Mouse (Mus musculus) bone marrow, adult 2 months (tissue): ENCODE measurements around the gene Gm11492.

ENCODE experiments used
- CTCF ChIP-seq: fragments of 200-500 bp; IDR thresholded peaks from 2 replicates; pipeline ENCODE4 v1.5.1; 2011; ENCODE audit warnings: low read length, control low read depth; ENCODE audit not compliant: control insufficient read depth, insufficient read depth
- POLR2A ChIP-seq: fragments of 200-500 bp; IDR thresholded peaks from 2 replicates; pipeline ENCODE4 v1.6.1; 2011; ENCODE audit warnings: low read depth, mild to moderate bottlenecking, control low read depth, low read length, borderline replicate concordance; ENCODE audit not compliant: control insufficient read depth

GRCm38 (mm10) chr11:87580543-87581085, 14.2 kb downstream of the Gm11492 start:
- TF ChIP-seq CTCF: no peak
- TF ChIP-seq POLR2A: no peak
